Mouse (Mus musculus) lung, postnatal 0 days (tissue): ENCODE measurements around the gene Ctc1.

Experiments used
- CTCF ChIP-seq: IDR thresholded peaks from 2 replicates; pipeline ENCODE4 v1.5.1; 2016; ENCODE audit warnings: antibody characterized with exemption, mild to moderate bottlenecking
- EP300 ChIP-seq: IDR thresholded peaks from 2 replicates; pipeline ENCODE4 v1.6.1; 2016; ENCODE audit warnings: antibody characterized with exemption, mild to moderate bottlenecking, control low read depth

- TF ChIP-seq CTCF (no peak), EP300 (no peak)
These were observed 69.9 kb downstream of the Ctc1 start for GRCm38 (mm10) chr11:69085608-69086007.
